Mouse (Mus musculus) hindbrain, embryonic 11.5 days (tissue): ENCODE measurements around the gene Zfp663. TPM values are rescaled to one million over a fixed set of nuclear protein-coding genes. Genes with fewer than 3 reads are reported as not detected.

ENCODE experiments used
- ATAC-seq: fragments of 200-750 bp; cut with Nextera tagmentation; 2 replicates; pipeline ENCODE4 v1.8.0; 2017; ENCODE audit warnings: mild to moderate bottlenecking, moderate TSS enrichment, moderate library complexity; ENCODE audit not compliant: low FRiP score
- DNase-seq: peaks from one replicate; pipeline ENCODE4 v3.0.0-alpha.2; 2015; ENCODE audit warnings: low spot score
- H3K27ac ChIP-seq: fragments of 300-500 bp; sonication (generic); 2 replicates; pipeline ENCODE4 v1.5.1; 2014; ENCODE audit warnings: mild to moderate bottlenecking, low read depth, low read length
- H3K27me3 ChIP-seq: fragments of 300-500 bp; sonication (generic); 2 replicates; pipeline ENCODE4 v1.6.1; 2014; ENCODE audit warnings: mild to moderate bottlenecking, low read length, moderate library complexity, mixed read lengths; ENCODE audit not compliant: control insufficient read depth, insufficient read depth
- H3K36me3 ChIP-seq: fragments of 300-500 bp; sonication (generic); 2 replicates; pipeline ENCODE4 v1.6.1; 2014; ENCODE audit warnings: mild to moderate bottlenecking, low read length, moderate library complexity, mixed read lengths; ENCODE audit not compliant: control insufficient read depth, insufficient read depth
- H3K4me1 ChIP-seq: fragments of 300-500 bp; sonication (generic); replicated peaks from 2 replicates; pipeline ENCODE4 v1.6.1; 2014; ENCODE audit warnings: low read length, mixed read lengths; ENCODE audit not compliant: control insufficient read depth, insufficient read depth
- H3K4me2 ChIP-seq: fragments of 300-500 bp; sonication (generic); replicated peaks from 2 replicates; pipeline ENCODE4 v1.6.1; 2014; ENCODE audit warnings: mild to moderate bottlenecking, low read depth, low read length
- H3K4me3 ChIP-seq: fragments of 300-500 bp; sonication (generic); 2 replicates; pipeline ENCODE4 v1.5.1; 2014; ENCODE audit warnings: low read depth, low read length
- H3K9ac ChIP-seq: fragments of 300-500 bp; sonication (generic); 2 replicates; pipeline ENCODE4 v1.6.1; 2014; ENCODE audit warnings: low read depth, low read length
- H3K9me3 ChIP-seq: fragments of 300-500 bp; sonication (generic); 2 replicates; pipeline ENCODE4 v1.6.1; 2016; ENCODE audit warnings: low read length; ENCODE audit not compliant: control insufficient read depth
- WGBS: fragments of 180-500 bp; shearing (Covaris S2); extraction: QIAGEN DNeasy Blood & Tissue Kit; methylation state at CpG from one replicate; pipeline ENCODE4 v1.1.7; 2014; 5-methylcytosine and 5-hydroxymethylcytosine counted together
- polyA plus RNA-seq: library from polyadenylated mRNA; unstranded; fragments of >200 nt; fragmentation: Nextera tagmentation; extraction: Ambion mirVana; gene quantifications from 2 replicates; pipeline ENCODE4 v1.2.1, GENCODE M21; 2014

The Zfp663 gene
- polyA plus RNA-seq, 1 experiment from 2014 or later, result 7.0 TPM

DNA sequence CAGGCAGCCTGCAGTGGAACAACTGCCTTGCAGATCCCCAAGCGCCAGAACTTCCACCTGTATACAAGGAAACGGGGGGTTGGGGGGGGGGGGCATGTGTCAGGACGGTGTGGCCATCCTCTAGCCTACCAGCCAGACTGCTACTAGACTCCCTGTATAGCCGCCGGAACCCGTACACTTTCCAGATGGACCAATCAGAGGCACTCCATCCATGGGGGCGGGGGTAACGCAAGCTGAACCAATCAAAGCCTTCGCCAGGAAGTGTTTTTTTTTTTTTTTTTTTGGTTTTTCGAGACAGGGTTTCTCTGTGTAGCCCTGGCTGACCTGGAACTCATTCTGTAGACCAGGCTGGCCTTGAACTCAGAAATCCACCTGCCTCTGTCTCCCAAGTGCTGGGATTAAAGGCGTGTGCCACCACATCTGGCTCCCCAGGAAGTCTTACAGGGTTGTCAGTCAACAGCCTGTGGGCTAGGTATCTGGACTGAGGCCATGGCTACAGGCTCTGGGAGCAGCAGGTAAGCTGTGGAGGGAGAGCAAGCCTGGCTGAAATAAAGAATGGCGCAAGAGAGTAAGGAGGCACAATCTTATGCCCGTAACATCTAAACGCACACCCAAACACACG, 29.7 kb upstream of the Zfp663 start:
- WGBS, result 55% methylated on average over 15 of the region's 15 CpGs

DNA sequence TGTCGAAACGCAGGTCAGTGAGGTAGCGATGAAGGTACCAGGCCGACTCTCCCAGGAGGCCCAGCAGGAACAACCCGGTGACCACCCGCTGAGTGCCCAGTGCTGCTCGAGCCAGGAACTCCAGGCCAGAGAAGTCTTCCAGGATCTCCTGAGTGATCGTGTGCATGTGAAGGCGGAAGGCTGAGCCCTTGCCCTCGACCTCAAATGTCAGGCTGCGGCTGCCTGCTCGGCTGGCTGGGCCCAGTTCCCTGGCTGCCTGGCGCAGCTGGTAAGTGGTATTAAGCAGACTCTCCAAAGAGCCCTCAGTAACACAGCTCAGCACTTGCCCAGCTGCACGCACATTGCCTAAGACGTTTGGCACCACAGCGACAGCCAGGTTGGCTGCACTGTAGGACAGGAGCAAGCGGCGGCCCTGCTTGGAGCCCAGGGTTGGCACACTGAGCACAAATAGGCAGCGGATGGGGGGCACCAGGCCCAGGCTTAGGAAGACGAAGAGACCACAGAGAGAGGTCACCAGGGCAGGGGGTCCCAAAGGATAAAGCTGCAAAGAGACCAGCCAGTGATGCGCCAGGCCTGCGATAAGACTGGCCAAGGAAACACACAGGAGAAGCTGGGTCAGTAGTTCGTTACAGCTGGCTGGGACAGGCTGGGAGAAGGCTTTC, 29.1 kb upstream of the Zfp663 start:
- H3K9me3 ChIP-seq, result no peaks in the 10 kb centered on the region
- no peak for DNase-seq
- no peak overlapping the region for H3K4me2 ChIP-seq
- H3K36me3 ChIP-seq, result no peaks in the 10 kb centered on the region
- H3K9ac ChIP-seq, result no peak overlapping the region
- ATAC-seq, result 0 out of 2 replicates have a peak, but pooled peaks have one; percentile 13
- no peaks in the 10 kb centered on the region for H3K27me3 ChIP-seq
- WGBS, result 69% methylated on average over 23 of the region's 23 CpGs
- 0 out of 2 replicates have a peak overlapping the region, but pooled peaks have one; percentile 17 for H3K27ac ChIP-seq
- H3K4me3 ChIP-seq, result no peak overlapping the region
- peaks cover 7% of the 10 kb centered on the region for H3K4me1 ChIP-seq

More for the DNA sequence above, 29.7 kb upstream of the Zfp663 start:
- DNase-seq (peak; percentile 43), ATAC-seq (0 out of 2 replicates have a peak, but pooled peaks have one; percentile 47)
- no peak overlapping the region for H3K27ac ChIP-seq
- H3K9ac ChIP-seq, result no peak overlapping the region
- H3K9me3 ChIP-seq, result no peaks in the 10 kb centered on the region
- no peak overlapping the region for H3K4me3 ChIP-seq
- peaks cover 7% of the 10 kb centered on the region for H3K4me1 ChIP-seq
- H3K4me2 ChIP-seq, result no peak overlapping the region
- H3K36me3 ChIP-seq, result no peaks in the 10 kb centered on the region
- H3K27me3 ChIP-seq, result no peaks in the 10 kb centered on the region

DNA sequence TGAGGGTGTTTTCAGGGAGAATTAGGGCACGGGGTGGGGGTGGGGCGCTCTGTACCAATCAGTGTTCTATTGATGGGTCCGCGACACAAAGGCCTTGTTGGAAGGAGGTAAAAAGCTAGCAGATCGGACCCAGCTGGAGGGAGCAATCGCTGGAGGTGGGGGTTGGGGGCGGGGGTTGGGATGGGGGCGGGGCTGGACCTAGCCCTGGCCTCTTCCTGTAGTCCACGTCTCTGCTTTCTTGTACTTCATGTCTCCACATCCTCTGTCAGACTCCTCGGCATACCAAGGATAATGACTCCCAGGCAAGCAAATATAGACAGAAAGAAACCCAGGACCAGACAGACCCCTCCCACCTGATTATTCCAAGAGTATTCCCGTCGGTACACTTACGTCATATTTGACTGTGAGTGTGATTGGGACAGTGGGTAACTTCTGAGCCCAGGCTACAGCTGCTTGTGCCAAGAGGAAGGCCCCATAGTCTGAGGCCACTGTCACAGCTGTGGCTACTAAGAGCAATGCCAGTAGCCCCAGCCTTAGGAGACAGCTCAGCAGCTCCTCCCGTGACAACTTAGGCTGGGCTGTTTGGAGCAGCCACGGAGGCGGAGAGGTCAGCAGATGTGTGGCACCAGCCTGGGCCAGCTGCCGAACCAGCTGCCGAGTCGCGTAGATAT, 28.4 kb upstream of the Zfp663 start:
- peak; percentile 41 for DNase-seq
- peaks cover 7% of the 10 kb centered on the region for H3K4me1 ChIP-seq
- H3K27ac ChIP-seq, result 0 out of 2 replicates have a peak overlapping the region, but pooled peaks have one; percentile 17
- no peak overlapping the region for H3K4me2 ChIP-seq
- 40% methylated on average over 20 of the region's 20 CpGs for WGBS
- no peaks in the 10 kb centered on the region for H3K27me3 ChIP-seq
- no peak overlapping the region for H3K9ac ChIP-seq
- ATAC-seq, result peak; percentile 43; the same call in 1 of the 2 replicates
- H3K4me3 ChIP-seq, result no peak overlapping the region
- H3K36me3 ChIP-seq, result no peaks in the 10 kb centered on the region
- no peaks in the 10 kb centered on the region for H3K9me3 ChIP-seq

DNA sequence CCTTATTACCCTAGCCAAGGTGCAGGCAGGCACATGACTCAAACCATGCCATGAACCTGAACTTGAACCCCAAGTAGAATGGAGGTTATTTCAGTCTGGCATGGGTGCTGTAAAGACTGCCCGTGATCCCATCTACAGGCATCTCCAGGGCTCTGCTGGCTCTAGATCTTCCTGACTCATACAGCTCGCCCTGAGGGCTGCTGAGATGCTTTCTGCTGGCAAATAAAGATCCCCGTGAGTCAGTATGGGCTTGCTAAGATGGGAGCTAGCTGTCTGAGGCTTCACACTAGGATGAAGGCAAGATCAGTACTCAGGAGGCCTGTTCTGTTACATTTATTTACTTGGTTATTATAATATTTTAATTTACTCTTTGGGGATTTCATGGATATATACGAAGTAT, 23.6 kb upstream of the Zfp663 start:
- no peak overlapping the region for H3K9ac ChIP-seq

DNA sequence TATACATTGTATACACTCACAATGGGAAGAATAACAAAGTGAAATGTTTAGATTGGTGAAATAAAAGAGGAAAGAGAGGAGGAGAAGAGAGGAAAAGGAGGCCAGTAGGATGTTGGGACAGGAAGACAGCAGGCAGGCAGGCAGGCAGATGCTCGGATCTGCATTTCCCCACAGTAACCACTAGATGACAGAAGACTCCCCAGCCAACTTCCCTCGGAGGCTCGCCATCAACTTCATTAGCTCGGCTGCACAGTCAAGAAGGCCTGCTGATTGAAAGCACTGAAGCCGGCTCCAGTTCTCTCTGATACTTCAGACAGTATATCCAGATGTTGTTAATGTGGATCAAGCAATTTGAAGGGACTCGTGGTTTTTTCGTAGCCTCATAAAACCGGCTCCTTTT, 23.0 kb upstream of the Zfp663 start:
- Histone ChIP-seq H3K4me1 (peaks cover 3% of the 10 kb centered on the region), H3K4me3 (no peak overlapping the region), H3K36me3 (no peaks in the 10 kb centered on the region), H3K9me3 (no peaks in the 10 kb centered on the region), H3K27me3 (no peaks in the 10 kb centered on the region), H3K9ac (no peak overlapping the region), H3K27ac (no peak overlapping the region), H3K4me2 (no peak overlapping the region)
- 17% methylated on average over 8 of the region's 8 CpGs for WGBS
- ATAC-seq, result no peak
- DNase-seq, result peak; percentile 69

More for the DNA sequence above, 23.6 kb upstream of the Zfp663 start:
- DNase-seq (no peak), ATAC-seq (no peak)
- H3K4me3 ChIP-seq, result no peak overlapping the region
- H3K27me3 ChIP-seq, result no peaks in the 10 kb centered on the region
- WGBS, result 85% methylated on average over 4 of the region's 4 CpGs
- no peaks in the 10 kb centered on the region for H3K36me3 ChIP-seq
- no peak overlapping the region for H3K4me2 ChIP-seq
- H3K4me1 ChIP-seq, result peaks cover 2% of the 10 kb centered on the region
- H3K27ac ChIP-seq, result no peak overlapping the region
- no peaks in the 10 kb centered on the region for H3K9me3 ChIP-seq

DNA sequence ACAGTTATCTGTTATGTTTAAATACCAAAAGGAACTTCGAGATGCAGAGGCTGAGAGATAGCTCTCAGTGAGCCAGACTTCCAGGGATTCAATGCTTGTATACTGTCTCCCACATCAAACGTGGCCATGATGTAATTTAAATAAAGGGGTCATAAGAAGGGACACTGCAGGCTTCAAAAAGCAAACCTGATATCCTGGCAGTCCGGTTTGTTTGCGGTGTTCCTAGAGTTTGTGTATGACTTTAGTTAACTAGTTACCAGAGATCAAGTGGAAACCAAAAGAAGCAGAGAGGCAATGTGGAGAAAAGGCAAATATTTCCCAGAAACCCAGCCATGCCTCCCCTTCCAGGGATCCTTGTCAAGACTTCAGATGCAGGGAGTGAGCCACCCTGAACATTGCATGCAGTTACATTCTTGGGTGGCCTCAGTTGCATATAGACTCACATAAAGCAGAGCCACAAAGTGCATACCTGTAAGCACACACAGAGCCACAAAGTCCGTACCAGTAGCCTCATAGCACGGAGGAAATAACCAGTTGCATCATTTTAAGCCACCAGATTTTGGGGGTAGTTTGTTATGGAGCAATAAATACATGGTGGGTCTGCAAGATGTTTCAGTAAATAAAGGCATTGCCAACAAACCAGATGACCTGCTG, 20.9 kb upstream of the Zfp663 start:
- no peak overlapping the region for H3K9ac ChIP-seq
- H3K4me1 ChIP-seq, result peaks cover 3% of the 10 kb centered on the region
- no peak overlapping the region for H3K4me3 ChIP-seq
- H3K9me3 ChIP-seq, result no peaks in the 10 kb centered on the region
- H3K27me3 ChIP-seq, result no peaks in the 10 kb centered on the region
- DNase-seq, result no peak
- peaks cover 8% of the 10 kb centered on the region; the same call in 1 of the 2 replicates for H3K36me3 ChIP-seq
- no peak for ATAC-seq
- H3K27ac ChIP-seq, result no peak overlapping the region
- no peak overlapping the region for H3K4me2 ChIP-seq
- WGBS, result 88% methylated on average over 6 of the region's 6 CpGs

DNA sequence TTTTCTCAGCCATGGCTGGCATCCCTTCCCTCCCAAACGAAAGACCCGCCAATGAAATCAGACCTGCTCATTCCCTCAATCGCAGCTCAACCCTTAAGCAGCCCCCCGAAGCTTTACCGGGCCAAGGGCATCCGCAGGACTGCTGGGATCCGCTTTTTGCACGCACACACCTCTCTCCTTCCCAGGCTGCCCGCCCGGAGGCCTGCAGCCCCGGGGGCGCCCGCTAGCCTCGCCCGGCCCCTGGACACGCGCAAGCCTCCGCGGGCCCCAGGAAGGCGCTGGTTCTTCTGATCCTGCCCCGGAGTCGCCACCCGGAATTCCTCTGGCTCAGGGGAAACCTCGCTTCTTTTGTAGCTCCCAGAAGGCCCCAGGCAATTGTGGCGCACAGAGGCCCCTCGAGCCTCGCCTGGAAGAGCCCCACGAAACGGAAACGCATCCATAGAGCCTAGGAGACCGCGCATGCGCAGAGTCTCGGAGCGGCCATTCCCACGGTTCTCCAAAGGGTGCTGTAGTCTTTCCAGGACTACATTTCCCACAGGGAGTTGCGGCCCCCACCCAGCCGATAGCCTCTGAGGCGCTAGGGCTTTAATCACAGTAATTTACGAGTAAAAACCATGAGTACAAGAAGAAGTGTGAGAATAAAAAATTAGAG, 19.4 kb upstream of the Zfp663 start, which contains the start of gene Zfp334:
Gene Zfp334 (minus strand): TSS at position 416 of the 652 bp plus-strand sequence.
- Histone ChIP-seq H3K9me3 (no peaks in the 10 kb centered on the region), H3K36me3 (peaks cover 18% of the 10 kb centered on the region), H3K4me3 (peak within 1 kb of the TSS; percentile 80), H3K4me2 (peak within 1 kb of the TSS; percentile 68), H3K9ac (peak within 1 kb of the TSS; percentile 93), H3K27me3 (no peaks in the 10 kb centered on the region), H3K4me1 (peaks cover 3% of the 10 kb centered on the region), H3K27ac (peak within 1 kb of the TSS; percentile 88)
- under 1% methylated on average over 40 of the region's 40 CpGs for WGBS
- DNase-seq (peak; percentile 99), ATAC-seq (peak; percentile 90)

DNA sequence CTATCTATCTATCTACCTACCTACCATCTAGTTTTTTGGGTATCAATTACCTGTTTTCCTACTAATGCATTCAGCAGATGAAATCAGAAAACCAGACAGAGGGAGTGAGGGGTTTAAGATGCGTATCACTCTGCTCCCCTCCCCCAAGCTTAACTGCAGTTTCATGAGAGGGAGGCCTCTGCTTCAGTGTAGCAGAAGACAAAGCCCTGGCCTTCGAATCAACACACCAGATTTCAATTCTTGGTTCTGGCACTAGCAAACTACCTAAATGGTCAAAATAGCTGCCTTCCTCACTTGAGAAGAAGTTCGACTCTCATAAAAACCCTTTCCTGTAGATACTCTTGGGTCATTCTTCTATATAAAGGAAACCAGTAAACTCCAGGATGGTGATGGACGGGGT, 18.8 kb upstream of the Zfp663 start:
- ATAC-seq (no peak), DNase-seq (peak; percentile 59)
- H3K27ac ChIP-seq, result peak overlapping the region; percentile 88
- WGBS, result 4% methylated on average over 4 of the region's 4 CpGs
- peaks cover 24% of the 10 kb centered on the region for H3K36me3 ChIP-seq
- no peaks in the 10 kb centered on the region for H3K9me3 ChIP-seq
- H3K4me3 ChIP-seq, result peak overlapping the region; percentile 80
- H3K4me1 ChIP-seq, result peaks cover 3% of the 10 kb centered on the region
- peak overlapping the region; percentile 68 for H3K4me2 ChIP-seq
- H3K9ac ChIP-seq, result peak overlapping the region; percentile 93
- H3K27me3 ChIP-seq, result no peaks in the 10 kb centered on the region
